Comparison of ENCODE assay signal across 8 mouse cellular contexts in genomic region chr4:124570977-124571376, GRCm38 (mm10). TPM values are rescaled to one million over a fixed set of nuclear protein-coding genes. Genes with fewer than 3 reads are reported as not detected.
DNase-seq lines count a peak whose midpoint lies in the region; ATAC-seq lines count a peak whose summit lies in the region.

No protein-coding gene starts in this region.

- peaks cover 80% of the 10 kb centered on the region for H3K27me3 ChIP-seq in heart, embryonic 13.5 days (replicated peaks)
- peaks cover 34% of the 10 kb centered on the region for H3K27me3 ChIP-seq in lung, embryonic 16.5 days (ENCODE audit: control insufficient read depth, insufficient read depth, low read depth, low read length)

- H3K4me2 ChIP-seq in heart, embryonic 13.5 days: peak overlapping the region; percentile 55
- no peak overlapping the region for H3K4me2 ChIP-seq in lung, embryonic 16.5 days (ENCODE audit: low read depth, low read length)

- 0 out of 2 replicates have a peak, but pooled peaks have one; percentile 53 for ATAC-seq in heart, embryonic 13.5 days (ENCODE audit: extremely low read depth, insufficient number of reproducible peaks, low FRiP score, low TSS enrichment)
- ATAC-seq in lung, embryonic 16.5 days (ENCODE audit: low read depth): peak; percentile 71
- ATAC-seq in megakaryocyte progenitor cell, adult 5-6 weeks (replicated peaks; ENCODE audit: poor library complexity): no peak

- H3K4me3 ChIP-seq in heart, embryonic 13.5 days: peak overlapping the region; percentile 3; the same call in 1 of the 2 replicates
- H3K4me3 ChIP-seq in lung, embryonic 16.5 days (ENCODE audit: low read length): no peak overlapping the region

- 27% methylated on average over 9 of the region's 9 CpGs for WGBS in heart, embryonic 13.5 days
- 25% methylated on average over 9 of the region's 9 CpGs for WGBS in lung, embryonic 16.5 days

- peak; percentile 30 to 44 for DNase-seq in cerebellum, postnatal 14 days
- no peak for DNase-seq in cerebellum, adult 11-12 months
- peak; percentile 60 for DNase-seq in adrenal gland, adult 8-10 months
- DNase-seq in thymus, postnatal 14 days: no peak
- DNase-seq in thymus, postnatal 4 days: no peak

- no peaks in the 10 kb centered on the region for H3K9me3 ChIP-seq in heart, embryonic 13.5 days
- H3K9me3 ChIP-seq in lung, embryonic 16.5 days (ENCODE audit: control insufficient read depth, low read length): no peaks in the 10 kb centered on the region

- no peaks in the 10 kb centered on the region for H3K36me3 ChIP-seq in heart, embryonic 13.5 days
- no peaks in the 10 kb centered on the region for H3K36me3 ChIP-seq in lung, embryonic 16.5 days (ENCODE audit: control insufficient read depth, insufficient read depth, low read length)

- H3K27ac ChIP-seq in heart, embryonic 13.5 days (replicated peaks): peak overlapping the region; percentile 82
- H3K27ac ChIP-seq in lung, embryonic 16.5 days (ENCODE audit: low read length): no peak overlapping the region

- peak overlapping the region; percentile 54; the same call in 1 of the 2 replicates for H3K9ac ChIP-seq in heart, embryonic 13.5 days
- H3K9ac ChIP-seq in lung, embryonic 16.5 days (ENCODE audit: low read length): no peak overlapping the region

- peaks cover 60% of the 10 kb centered on the region for H3K4me1 ChIP-seq in heart, embryonic 13.5 days
- H3K4me1 ChIP-seq in lung, embryonic 16.5 days (replicated peaks; ENCODE audit: control insufficient read depth, insufficient read depth, low read length): peaks cover 7% of the 10 kb centered on the region; the same call in 1 of the 2 replicates

RNA-seq across cellular contexts. Expression of gene 3100002H09Rik, which starts 39.6 kb away (rescaled TPM):
- not detected for total RNA-seq in adrenal gland, adult 8-10 months (2022)
- polyA plus RNA-seq in heart, embryonic 13.5 days (2015; fragmentation: Nextera tagmentation; extraction: Ambion mirVana): 0.17 TPM in 1 of 2 replicates, not detected in the other
- not detected in 2 replicates for polyA plus RNA-seq in lung, embryonic 16.5 days (2015; fragmentation: Nextera tagmentation; extraction: Ambion mirVana)
- total RNA-seq in megakaryocyte progenitor cell, adult 5-6 weeks (2015): not detected in 2 replicates
- not detected in 2 replicates for total RNA-seq in megakaryocyte progenitor cell, adult 5-6 weeks (2017)

Comparison
In these comparisons a context has a peak if more than half of its experiments do, and no peak if none do; other contexts are left out.
1. DNase-seq: peak in cerebellum, postnatal 14 days (2 of 2) and adrenal gland, adult 8-10 months (single experiment); none in cerebellum, adult 11-12 months (single experiment), thymus, postnatal 14 days (single experiment) and thymus, postnatal 4 days (single experiment).